Mouse (Mus musculus) liver, embryonic 15.5 days (tissue): Measurements from ENCODE around the gene Ppie. TPM values are rescaled to one million over a fixed set of nuclear protein-coding genes. Genes with fewer than 3 reads are reported as not detected.
"Not testable (repeated sequence)": the region's sequence is repeated elsewhere in the genome, so short reads cannot be mapped to it uniquely, and the experiment has no call there.

Experiments
- ATAC-seq: fragments of 200-750 bp; cut with Nextera tagmentation; 2 replicates; pipeline ENCODE4 v1.8.0; 2017; ENCODE audit warnings: moderate number of reproducible peaks, mild to moderate bottlenecking, moderate library complexity; ENCODE audit not compliant: insufficient read depth
- H3K27ac ChIP-seq: fragments of 300-500 bp; sonication (generic); replicated peaks from 2 replicates; pipeline ENCODE4 v1.5.1; 2015; ENCODE audit warnings: mild to moderate bottlenecking, inconsistent platforms
- H3K27me3 ChIP-seq: fragments of 300-500 bp; sonication (generic); 2 replicates; pipeline ENCODE4 v1.6.1; 2015; ENCODE audit warnings: mild to moderate bottlenecking, inconsistent platforms
- H3K36me3 ChIP-seq: fragments of 300-500 bp; sonication (generic); replicated peaks from 2 replicates; pipeline ENCODE4 v1.6.1; 2015; ENCODE audit warnings: moderate library complexity, mild to moderate bottlenecking, inconsistent platforms
- H3K4me1 ChIP-seq: fragments of 300-500 bp; sonication (generic); replicated peaks from 2 replicates; pipeline ENCODE4 v1.6.1; 2015; ENCODE audit warnings: inconsistent platforms
- H3K4me2 ChIP-seq: fragments of 300-500 bp; sonication (generic); 2 replicates; pipeline ENCODE4 v1.6.1; 2015; ENCODE audit warnings: moderate library complexity, mild to moderate bottlenecking, inconsistent platforms
- H3K4me3 ChIP-seq: fragments of 300-500 bp; sonication (generic); replicated peaks from 2 replicates; pipeline ENCODE4 v1.5.1; 2015; ENCODE audit warnings: mild to moderate bottlenecking, inconsistent platforms
- H3K9ac ChIP-seq: fragments of 300-500 bp; sonication (generic); 2 replicates; pipeline ENCODE4 v1.6.1; 2015; ENCODE audit warnings: moderate library complexity, mild to moderate bottlenecking, inconsistent platforms
- H3K9me3 ChIP-seq: fragments of 300-500 bp; sonication (generic); replicated peaks from 2 replicates; pipeline ENCODE4 v1.6.1; 2016; ENCODE audit warnings: inconsistent platforms
- WGBS: fragments of 180-500 bp; shearing (Covaris S2); methylation state at CpG from one replicate; pipeline ENCODE4 v1.1.7; 2015; ENCODE audit warnings: mixed read lengths; ENCODE audit not compliant: insufficient replicate concordance; 5-methylcytosine and 5-hydroxymethylcytosine counted together
- polyA plus RNA-seq: library from polyadenylated mRNA; unstranded; fragments of >200 nt; fragmentation: Nextera tagmentation; extraction: Ambion mirVana; gene quantifications from 2 replicates; pipeline ENCODE4 v1.2.1, GENCODE M21; 2015

Ppie gene
- polyA plus RNA-seq, 1 experiment from 2014 or later = 36.8 TPM

DNA sequence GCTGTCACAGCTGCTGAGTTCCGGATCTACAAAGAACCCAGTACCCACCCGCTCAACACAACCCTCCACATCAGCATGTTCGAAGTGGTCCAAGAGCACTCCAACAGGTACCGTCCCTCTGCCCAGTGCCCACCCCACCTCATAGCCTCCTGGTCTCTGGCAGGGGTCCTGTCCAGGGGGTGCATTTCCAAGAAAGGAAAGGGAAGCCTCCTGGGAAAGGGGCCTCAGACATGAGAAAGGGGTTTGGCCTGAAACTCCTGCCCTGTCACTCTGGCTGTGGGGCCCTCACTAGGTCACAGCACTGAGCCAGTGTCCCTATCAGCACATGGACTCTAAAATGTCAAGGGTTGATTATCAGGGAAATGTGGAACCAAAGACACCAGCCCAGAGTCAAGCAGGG lies 25.1 kb downstream of the Ppie start:
- not testable (repeated sequence) for ATAC-seq, H3K9me3 ChIP-seq, H3K4me2 ChIP-seq, H3K4me3 ChIP-seq, H3K4me1 ChIP-seq, H3K27ac ChIP-seq, H3K9ac ChIP-seq, H3K36me3 ChIP-seq
- H3K27me3 ChIP-seq = peaks cover 21% of the 10 kb centered on the region
- WGBS = 66% methylated on average over 4 of the region's 4 CpGs

DNA sequence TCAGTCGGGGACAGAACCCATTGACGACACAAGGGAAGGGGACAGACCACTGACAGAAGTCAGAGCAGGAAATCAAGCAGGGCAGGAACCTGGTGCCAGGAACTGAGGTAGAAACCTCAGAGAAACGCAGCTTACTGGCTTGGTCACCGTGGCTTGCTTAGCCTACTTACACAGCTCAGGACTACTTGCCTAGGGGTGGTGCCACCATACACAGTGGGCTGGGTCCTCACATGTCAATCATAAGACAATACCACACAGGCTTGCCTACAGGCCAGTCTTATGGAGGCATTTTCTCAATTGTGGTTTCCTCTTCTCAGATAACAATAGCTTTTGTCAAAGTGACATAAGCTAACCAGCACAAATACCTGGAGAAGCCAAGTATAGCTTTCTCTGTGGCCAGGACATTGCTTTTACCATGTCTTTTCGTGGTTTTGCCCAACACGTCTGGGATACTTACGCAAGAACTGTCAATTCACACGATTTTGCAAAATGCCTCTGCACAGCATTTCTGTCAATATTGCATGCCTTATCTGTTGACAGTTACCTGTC lies 27.5 kb downstream of the Ppie start:
- Histone ChIP-seq H3K36me3 (no peaks in the 10 kb centered on the region), H3K4me2 (no peak overlapping the region), H3K9me3 (no peaks in the 10 kb centered on the region), H3K27me3 (peaks cover 18% of the 10 kb centered on the region), H3K4me3 (no peak overlapping the region), H3K27ac (no peak overlapping the region), H3K4me1 (no peaks in the 10 kb centered on the region; the same call in 1 of the 2 replicates), H3K9ac (no peak overlapping the region)
- 15% methylated on average over 8 of the region's 8 CpGs for WGBS
- no peak for ATAC-seq

DNA sequence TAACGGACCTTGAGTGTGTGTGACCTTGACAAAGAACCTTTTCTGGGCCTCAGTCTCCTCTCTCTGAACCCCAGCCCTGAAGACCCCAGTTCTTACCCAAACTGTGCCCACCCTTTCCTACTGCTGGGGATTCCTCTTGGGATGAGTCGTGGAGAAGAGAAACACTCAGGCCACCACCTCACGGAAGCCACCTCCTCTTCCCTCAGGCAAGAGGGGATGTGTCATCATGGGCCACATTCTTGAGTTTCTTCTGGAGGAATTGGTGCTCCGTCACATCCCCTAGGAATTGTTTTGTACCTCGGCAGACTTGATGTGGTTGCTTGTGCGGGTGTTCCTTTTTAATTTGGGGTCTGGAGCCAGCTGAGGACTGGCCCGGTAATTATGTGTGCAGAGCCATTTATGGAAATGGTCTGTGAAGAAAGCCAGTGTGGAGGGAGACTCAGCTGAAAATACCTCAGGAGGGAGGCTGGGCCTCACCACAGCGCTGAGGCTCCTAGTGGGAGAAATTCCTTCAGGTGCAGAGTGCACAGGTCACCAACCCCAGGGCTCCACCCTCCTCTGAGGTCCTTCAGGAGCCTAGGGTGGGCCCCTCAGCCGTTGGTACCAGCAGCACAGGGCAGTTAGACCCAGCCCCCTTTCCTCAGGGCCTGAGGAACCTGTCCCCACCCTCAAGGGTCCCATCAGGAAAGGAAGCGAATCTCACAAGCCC lies 28.3 kb downstream of the Ppie start:
- peaks cover 23% of the 10 kb centered on the region for H3K27me3 ChIP-seq
- H3K4me3 ChIP-seq, H3K4me2 ChIP-seq, H3K27ac ChIP-seq, H3K9me3 ChIP-seq, H3K9ac ChIP-seq, ATAC-seq, H3K36me3 ChIP-seq, H3K4me1 ChIP-seq: not testable (repeated sequence)
- 57% methylated on average over 10 of the region's 10 CpGs for WGBS

DNA sequence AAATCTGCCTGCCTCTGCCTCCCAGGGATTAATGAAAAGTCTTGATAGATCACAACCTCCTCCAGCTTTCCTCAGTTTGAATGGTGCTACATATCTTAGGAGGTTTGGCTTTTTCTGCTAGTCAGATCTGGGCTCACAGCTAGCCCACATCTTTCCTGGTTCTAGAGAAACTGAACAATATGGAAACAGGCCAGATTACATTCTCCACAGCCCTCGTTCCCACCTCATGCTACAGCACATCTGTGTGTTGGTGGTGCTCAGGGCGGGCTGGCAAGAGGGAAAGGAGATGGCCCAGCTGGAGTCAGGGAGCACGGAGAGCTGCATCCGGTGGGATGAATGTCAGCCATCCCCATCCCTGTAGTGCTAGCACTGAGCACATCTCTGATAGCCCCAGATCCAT lies 29.0 kb downstream of the Ppie start:
- Histone ChIP-seq H3K9ac (no peak overlapping the region), H3K36me3 (no peaks in the 10 kb centered on the region), H3K4me2 (no peak overlapping the region), H3K27ac (no peak overlapping the region), H3K9me3 (no peaks in the 10 kb centered on the region), H3K27me3 (peaks cover 24% of the 10 kb centered on the region), H3K4me3 (no peak overlapping the region), H3K4me1 (no peaks in the 10 kb centered on the region)
- WGBS = 67% methylated on average over 4 of the region's 4 CpGs
- ATAC-seq = no peak

DNA sequence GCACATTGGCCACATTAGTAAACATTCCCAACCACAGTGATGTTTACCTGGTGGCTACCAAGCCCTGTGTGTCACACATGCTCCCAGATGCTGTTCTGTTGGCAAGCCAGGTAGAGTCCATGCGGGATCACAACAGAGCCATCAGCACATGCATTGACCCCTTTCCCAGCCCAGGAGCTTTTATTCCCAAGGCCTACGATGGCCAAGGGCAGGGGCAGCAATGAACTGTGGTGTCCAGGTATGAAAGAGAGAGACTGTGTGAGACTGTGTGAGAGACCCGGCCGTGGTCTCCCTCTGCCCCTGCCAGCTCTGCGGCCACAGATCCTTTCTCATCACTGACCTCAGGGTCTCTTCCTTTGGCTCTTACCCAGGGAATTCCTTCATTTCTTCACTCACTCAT lies 31.7 kb downstream of the Ppie start:
- Histone ChIP-seq H3K4me3 (no peak overlapping the region), H3K9me3 (no peaks in the 10 kb centered on the region), H3K4me2 (no peak overlapping the region), H3K27me3 (peaks cover 46% of the 10 kb centered on the region), H3K27ac (no peak overlapping the region), H3K36me3 (no peaks in the 10 kb centered on the region), H3K4me1 (peaks cover 6% of the 10 kb centered on the region; the same call in 1 of the 2 replicates), H3K9ac (no peak overlapping the region)
- no peak for ATAC-seq
- 70% methylated on average over 5 of the region's 5 CpGs for WGBS

DNA sequence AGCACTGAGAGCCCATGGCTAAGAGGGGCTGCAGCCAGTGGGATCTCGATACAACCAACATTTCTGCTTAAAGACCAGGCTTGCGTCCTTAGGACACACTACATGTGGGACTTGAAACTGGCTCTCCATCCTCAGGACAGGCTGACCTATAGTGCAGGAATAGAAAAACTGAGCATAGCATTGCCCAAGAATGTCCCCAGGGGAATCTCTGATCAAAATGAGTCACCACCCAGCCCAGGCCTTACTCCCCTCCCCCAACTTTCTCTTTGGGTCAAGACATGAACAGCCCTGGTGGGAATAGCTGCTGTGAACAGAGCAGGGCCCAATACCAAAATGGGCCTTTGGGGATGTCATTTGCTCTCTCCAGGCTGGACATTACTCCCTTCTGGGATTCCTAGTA lies 32.9 kb downstream of the Ppie start:
- H3K4me3 ChIP-seq = no peak overlapping the region
- ATAC-seq = no peak
- peaks cover 6% of the 10 kb centered on the region; the same call in 1 of the 2 replicates for H3K4me1 ChIP-seq
- H3K9ac ChIP-seq = no peak overlapping the region
- H3K27me3 ChIP-seq = peaks cover 51% of the 10 kb centered on the region
- H3K4me2 ChIP-seq = no peak overlapping the region
- no peak overlapping the region for H3K27ac ChIP-seq
- 77% methylated on average over 2 of the region's 2 CpGs for WGBS
- H3K36me3 ChIP-seq = no peaks in the 10 kb centered on the region
- H3K9me3 ChIP-seq = no peaks in the 10 kb centered on the region

DNA sequence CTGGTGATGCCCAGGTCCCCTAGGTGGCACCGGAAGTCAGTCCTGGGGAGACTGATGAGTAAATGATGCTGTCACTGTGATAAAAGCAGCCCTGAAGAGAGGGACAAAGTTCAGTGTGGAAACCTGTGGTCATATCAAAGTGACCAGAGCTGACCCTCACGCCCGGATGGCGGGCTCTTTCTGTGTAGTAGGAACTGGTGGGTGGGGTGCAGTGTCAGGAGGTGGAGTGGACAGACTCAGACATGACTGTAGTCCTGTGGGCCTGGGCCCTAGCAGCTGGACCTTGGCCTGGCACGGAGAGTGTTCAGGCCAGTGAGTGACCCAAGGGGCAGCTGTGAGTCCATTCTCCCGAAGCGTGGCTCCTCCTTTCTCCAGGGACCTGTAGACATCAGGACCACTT lies 33.8 kb downstream of the Ppie start:
- H3K4me2 ChIP-seq = not testable (repeated sequence)
- peak; percentile 31 for ATAC-seq
- WGBS = 52% methylated on average over 7 of the region's 7 CpGs

DNA sequence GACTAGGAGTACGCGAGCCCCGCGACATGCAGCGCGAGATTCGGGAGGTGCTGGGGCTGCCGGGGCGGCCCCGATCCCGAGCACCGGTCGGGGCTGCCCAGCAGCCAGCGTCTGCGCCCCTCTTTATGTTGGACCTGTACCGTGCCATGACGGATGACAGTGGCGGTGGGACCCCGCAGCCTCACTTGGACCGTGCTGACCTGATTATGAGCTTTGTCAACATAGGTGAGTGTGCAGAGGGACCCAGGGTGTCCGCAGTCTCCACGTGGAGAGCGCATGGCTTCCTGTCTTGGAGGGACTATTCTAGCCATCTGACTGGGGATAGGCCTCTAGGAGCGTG lies 34.3 kb downstream of the Ppie start:
- ATAC-seq = no peak
- H3K9ac ChIP-seq = no peak overlapping the region
- 27% methylated on average over 24 of the region's 24 CpGs for WGBS

More for the DNA sequence above, 33.8 kb downstream of the Ppie start:
- not testable (repeated sequence) for H3K9ac ChIP-seq, H3K27ac ChIP-seq, H3K36me3 ChIP-seq, H3K4me1 ChIP-seq, H3K4me3 ChIP-seq, H3K9me3 ChIP-seq
- H3K27me3 ChIP-seq = peaks cover 51% of the 10 kb centered on the region

DNA sequence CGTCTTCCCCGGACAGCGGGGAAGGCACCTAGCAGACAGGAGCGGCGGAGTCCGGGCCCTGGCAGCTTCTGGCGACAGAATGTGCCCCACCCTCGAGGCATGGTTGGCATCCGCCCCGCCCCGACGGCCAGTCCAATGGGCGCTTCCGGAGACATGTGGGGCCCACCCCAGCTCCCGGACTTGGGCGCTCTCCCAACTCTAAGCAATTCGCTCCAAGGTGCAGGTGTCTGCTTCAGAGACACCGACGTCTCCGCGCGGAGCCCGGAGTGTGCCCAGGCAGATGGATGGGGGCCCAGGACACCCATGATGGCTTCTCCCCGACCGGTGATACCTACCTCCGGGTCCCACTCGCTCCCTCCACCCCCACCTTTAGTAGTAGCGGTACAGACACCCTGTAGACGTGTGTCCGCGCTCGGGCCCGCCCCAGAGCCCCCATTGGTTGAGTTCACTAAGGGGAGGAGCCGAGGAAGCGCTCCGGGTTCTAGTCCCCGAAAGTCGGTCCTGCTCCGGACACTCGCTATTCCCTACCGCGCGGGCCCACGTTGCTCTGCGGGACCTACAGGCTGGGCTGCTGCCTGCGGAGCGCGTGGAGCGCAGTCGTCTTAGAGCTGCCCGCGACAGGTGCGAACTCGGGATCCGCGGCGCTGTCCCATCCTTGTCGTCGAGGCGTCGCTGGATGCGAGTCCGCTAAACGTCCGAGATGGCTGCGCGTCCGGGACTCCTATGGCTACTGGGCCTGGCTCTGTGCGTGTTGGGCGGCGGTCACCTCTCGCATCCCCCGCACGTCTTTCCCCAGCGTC lies 34.9 kb downstream of the Ppie start, which contains the start of gene Bmp8b:
Bmp8b (plus strand) TSS at position 515 of the 800 bp plus-strand sequence.
- peak within 1 kb of the TSS; percentile 12 for H3K4me3 ChIP-seq
- peaks cover 6% of the 10 kb centered on the region; the same call in 1 of the 2 replicates for H3K4me1 ChIP-seq
- no peaks in the 10 kb centered on the region for H3K36me3 ChIP-seq
- 6% methylated on average over 74 of the region's 75 CpGs for WGBS
- H3K27me3 ChIP-seq = peaks cover 51% of the 10 kb centered on the region
- H3K27ac ChIP-seq = no peak within 1 kb of the TSS
- no peak within 1 kb of the TSS for H3K9ac ChIP-seq
- no peak for ATAC-seq
- no peaks in the 10 kb centered on the region for H3K9me3 ChIP-seq
- H3K4me2 ChIP-seq = peak within 1 kb of the TSS; percentile 52

More for the DNA sequence above, 34.3 kb downstream of the Ppie start:
- Histone ChIP-seq H3K27me3 (peaks cover 51% of the 10 kb centered on the region), H3K36me3 (no peaks in the 10 kb centered on the region), H3K4me2 (peak overlapping the region; percentile 52), H3K4me3 (0 out of 2 replicates have a peak overlapping the region, but pooled peaks have one; percentile 12), H3K27ac (no peak overlapping the region), H3K9me3 (no peaks in the 10 kb centered on the region), H3K4me1 (peaks cover 6% of the 10 kb centered on the region; the same call in 1 of the 2 replicates)

DNA sequence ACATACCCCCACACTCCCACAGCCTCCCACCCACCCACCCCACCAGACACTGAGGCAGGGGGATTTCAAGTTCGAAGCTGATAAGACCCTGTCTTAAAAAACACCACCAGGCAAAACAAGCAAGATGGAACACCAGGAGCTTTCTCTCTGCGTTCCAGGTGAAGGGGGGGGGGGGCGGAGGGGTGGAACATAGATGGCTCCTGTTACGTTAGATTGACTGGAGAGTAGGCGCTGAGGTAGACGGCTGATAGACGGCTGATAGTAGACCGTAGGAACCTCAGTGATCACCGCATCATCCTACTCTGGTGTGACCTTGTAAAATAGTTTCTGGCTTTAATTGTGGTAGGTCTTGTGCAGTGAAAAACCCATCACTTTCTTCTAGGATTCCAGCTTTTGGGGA lies 45.9 kb downstream of the Ppie start:
- no peak overlapping the region for H3K27ac ChIP-seq
- H3K4me2 ChIP-seq = peak overlapping the region; percentile 34
- no peak overlapping the region for H3K4me3 ChIP-seq
- no peaks in the 10 kb centered on the region for H3K36me3 ChIP-seq
- no peak for ATAC-seq
- no peaks in the 10 kb centered on the region for H3K9me3 ChIP-seq
- H3K4me1 ChIP-seq = no peaks in the 10 kb centered on the region
- WGBS = 55% methylated on average over 8 of the region's 9 CpGs
- no peaks in the 10 kb centered on the region for H3K27me3 ChIP-seq
- no peak overlapping the region for H3K9ac ChIP-seq

DNA sequence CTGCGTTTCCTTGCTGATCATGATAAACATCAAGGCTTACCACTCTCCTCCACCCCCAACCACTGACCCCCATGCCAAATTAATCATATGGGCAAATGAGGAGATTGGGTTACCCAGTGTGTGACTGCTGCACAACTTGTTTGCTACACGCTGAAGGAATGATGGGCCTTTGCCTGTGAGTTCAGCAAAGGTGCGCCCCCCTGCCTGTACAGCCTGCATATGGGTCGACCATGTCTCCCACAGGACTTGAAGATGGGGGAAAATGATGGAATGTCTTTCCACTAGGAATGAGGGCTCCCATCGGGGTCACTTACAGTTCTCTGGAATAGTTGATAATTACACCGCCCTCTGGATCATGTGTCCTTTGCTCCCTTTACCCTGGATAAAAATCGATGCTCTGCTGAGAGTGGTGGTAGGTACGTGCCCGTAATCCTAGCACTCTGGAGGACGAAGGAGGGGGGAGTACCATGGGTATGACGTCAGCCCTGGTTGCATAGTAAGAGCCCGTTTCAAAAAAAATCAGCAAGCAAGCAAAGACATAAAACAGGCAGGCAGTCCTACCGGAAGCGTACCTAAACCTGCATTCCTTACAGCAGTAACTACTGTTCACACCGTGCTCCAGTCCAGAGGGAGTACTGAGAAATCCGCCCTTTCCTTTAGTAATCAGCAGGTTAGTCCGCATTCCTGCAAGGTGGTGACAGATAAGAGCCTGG lies 46.5 kb downstream of the Ppie start:
- WGBS = 38% methylated on average over 17 of the region's 17 CpGs

More for the DNA sequence above, 46.5 kb downstream of the Ppie start:
- H3K36me3 ChIP-seq = no peaks in the 10 kb centered on the region
- ATAC-seq = peak; percentile 78
- H3K9ac ChIP-seq = no peak overlapping the region
- H3K27ac ChIP-seq = no peak overlapping the region
- H3K9me3 ChIP-seq = no peaks in the 10 kb centered on the region
- peak overlapping the region; percentile 34 for H3K4me2 ChIP-seq
- no peaks in the 10 kb centered on the region for H3K4me1 ChIP-seq
- H3K27me3 ChIP-seq = no peaks in the 10 kb centered on the region
- H3K4me3 ChIP-seq = no peak overlapping the region
